Mouse (Mus musculus): ENCODE measurements at regions not wholly inside any gene's neighbourhood (a gene's known extent, or its start where the extent isn't known, plus 50 kb on each side); places are given as distances from the start of the nearest gene placed in this dataset.

GRCm38 (mm10) chrX:143024325-143024971 lies 57.9 kb upstream of the Ammecr1 start:
- CTCF ChIA-PET, result no interaction called here

- CTCF ChIA-PET, result no interaction called here
These were observed 64.0 kb upstream of the Ammecr1 start for GRCm38 (mm10) chrX:143030371-143031010.

- CTCF ChIA-PET, result no interaction called here
These were observed 59.5 kb upstream of the Rtl9 start for GRCm38 (mm10) chrX:143039878-143040277.

- CTCF ChIA-PET, result no interaction called here
These were observed 55.1 kb upstream of the Rtl9 start for GRCm38 (mm10) chrX:143044296-143044695.

GRCm38 (mm10) chrX:143046293-143046692 lies 53.1 kb upstream of the Rtl9 start:
- CTCF ChIA-PET, result interaction anchor here (0.5 kb wide), 1 partner anchor 440 kb away, joined by 4 read pairs; no protein-coding TSS in a partner anchor

All from spleen, embryonic (tissue).